ENCODE assay signal across 14 mouse cellular contexts in the genomic region with DNA sequence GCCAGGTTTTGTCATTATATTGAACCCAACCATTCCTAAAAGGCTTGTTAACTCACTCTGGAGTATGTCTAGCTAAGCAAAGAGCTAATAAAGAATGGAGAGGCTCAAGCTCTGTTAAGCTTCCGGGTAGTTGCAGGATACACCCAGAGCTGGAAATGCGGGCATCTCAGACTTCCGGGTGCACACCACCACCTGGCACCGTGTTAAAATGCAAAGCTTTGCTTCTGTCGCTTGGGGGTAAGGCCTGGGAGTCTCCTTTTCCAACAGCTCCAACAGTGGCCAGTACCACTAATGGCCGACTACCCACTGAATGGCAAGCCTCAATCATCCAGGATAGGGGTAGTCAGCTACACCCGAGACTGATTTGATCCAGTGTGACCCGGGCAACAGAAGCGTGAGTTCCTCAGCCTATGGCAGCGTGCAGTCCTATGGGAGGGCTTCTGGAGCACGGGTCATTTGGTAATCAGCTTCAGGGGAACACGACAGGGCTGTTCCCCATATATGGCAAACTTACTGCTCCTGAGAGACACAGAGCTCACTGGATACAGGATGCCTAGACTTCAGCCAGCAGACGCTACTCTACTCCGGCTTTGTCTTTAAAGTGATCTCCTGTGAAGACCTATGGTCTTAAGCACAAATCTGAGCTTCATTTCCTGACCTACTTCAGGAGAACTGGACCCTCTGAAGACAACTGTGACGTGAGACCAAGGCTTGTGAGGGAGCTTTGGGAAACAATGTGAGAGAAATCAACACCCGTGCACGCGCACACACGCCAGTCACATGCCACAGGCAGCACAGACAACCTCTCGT. TPM values are rescaled to one million over a fixed set of nuclear protein-coding genes. Genes with fewer than 3 reads are reported as not detected.
A peak's percentile ranks its signal among the peaks of the same experiment; 100 is the strongest.
DNase-seq lines count a peak whose midpoint lies in the region; ATAC-seq and TF ChIP-seq lines count a peak whose summit lies in the region.
"Had no signal": no experiment of that assay in that cellular context is flagged by ENCODE, and none has a peak within 500 bp of the region (broad histone marks: within the 10 kb centered on the region; RNA-seq: fewer than 3 reads in every experiment).

No protein-coding gene starts in this region.

- peak overlapping the region; percentile 14; the same call in 1 of the 2 replicates for H3K4me2 ChIP-seq in heart, embryonic 13.5 days
- H3K4me2 ChIP-seq in midbrain, embryonic 13.5 days (replicated peaks): no peak overlapping the region
- H3K4me2 ChIP-seq in midbrain, embryonic 15.5 days: no peak overlapping the region

- H3K9ac ChIP-seq in heart, embryonic 13.5 days: peak overlapping the region; percentile 48
- 0 out of 2 replicates have a peak overlapping the region, but pooled peaks have one; percentile 5 for H3K9ac ChIP-seq in midbrain, embryonic 13.5 days (replicated peaks)
- H3K9ac ChIP-seq in midbrain, embryonic 15.5 days: no peak overlapping the region

- H3K36me3 ChIP-seq in heart, embryonic 13.5 days: peaks cover 25% of the 10 kb centered on the region
- H3K36me3 ChIP-seq in midbrain, embryonic 13.5 days: peaks cover 14% of the 10 kb centered on the region
- no peaks in the 10 kb centered on the region for H3K36me3 ChIP-seq in midbrain, embryonic 15.5 days (replicated peaks)
- peaks cover 12% of the 10 kb centered on the region for H3K36me3 ChIP-seq in small intestine, adult 2 months (ENCODE audit: control insufficient read depth, insufficient read depth, low read length)

- ATAC-seq in heart, embryonic 13.5 days (ENCODE audit: extremely low read depth, insufficient number of reproducible peaks, low FRiP score, low TSS enrichment): no peak
- ATAC-seq in midbrain, embryonic 13.5 days: no peak
- no peak for ATAC-seq in midbrain, embryonic 15.5 days (replicated peaks)

- H3K27ac ChIP-seq in heart, embryonic 13.5 days (replicated peaks): peak overlapping the region; percentile 79
- H3K27ac ChIP-seq in midbrain, embryonic 13.5 days: no peak overlapping the region
- no peak overlapping the region for H3K27ac ChIP-seq in midbrain, embryonic 15.5 days
- H3K27ac ChIP-seq in small intestine, adult 2 months (ENCODE audit: insufficient read depth, low read depth, low read length): peak overlapping the region; percentile 96

- TF ChIP-seq POLR2A in small intestine, adult 2 months (IDR thresholded peaks at IDR 0.05; ENCODE audit: low read depth, low read length): no peak

- no peak for DNase-seq in heart, postnatal 25 days (ENCODE audit: low spot score)
- DNase-seq in heart, postnatal 4 days: peak; percentile 31
- DNase-seq in Muller cell, postnatal 12 days (ENCODE audit: inconsistent ontology term): no peak
- no peak for DNase-seq in left cerebral cortex, postnatal 4 days
- DNase-seq: cerebellum, postnatal 14 days; lung, postnatal 4 days had no signal

- H3K9me3 ChIP-seq in heart, embryonic 13.5 days: no peaks in the 10 kb centered on the region
- H3K9me3 ChIP-seq in midbrain, embryonic 13.5 days: no peaks in the 10 kb centered on the region
- H3K9me3 ChIP-seq in midbrain, embryonic 15.5 days: no peaks in the 10 kb centered on the region

- peaks cover 47% of the 10 kb centered on the region for H3K4me1 ChIP-seq in heart, embryonic 13.5 days
- peaks cover 27% of the 10 kb centered on the region for H3K4me1 ChIP-seq in midbrain, embryonic 13.5 days (replicated peaks)
- peaks cover 21% of the 10 kb centered on the region for H3K4me1 ChIP-seq in midbrain, embryonic 15.5 days
- H3K4me1 ChIP-seq in small intestine, adult 2 months (ENCODE audit: control insufficient read depth, insufficient read depth, insufficient read length, low read length): peaks cover 33% of the 10 kb centered on the region

- no peak overlapping the region for H3K4me3 ChIP-seq in heart, embryonic 13.5 days
- no peak overlapping the region for H3K4me3 ChIP-seq in midbrain, embryonic 13.5 days (replicated peaks)
- no peak overlapping the region for H3K4me3 ChIP-seq in midbrain, embryonic 15.5 days
- no peak overlapping the region for H3K4me3 ChIP-seq in small intestine, adult 2 months (ENCODE audit: low read depth, low read length)

- H3K27me3 ChIP-seq in heart, embryonic 13.5 days (replicated peaks): no peaks in the 10 kb centered on the region
- H3K27me3 ChIP-seq in midbrain, embryonic 13.5 days: no peaks in the 10 kb centered on the region
- H3K27me3 ChIP-seq in midbrain, embryonic 15.5 days (replicated peaks): no peaks in the 10 kb centered on the region
- H3K27me3 ChIP-seq in small intestine, adult 2 months (ENCODE audit: control insufficient read depth, insufficient read depth, low read length): no peaks in the 10 kb centered on the region

- intact Hi-C loops in heart, postnatal 25 days (cut with DNase I): loop anchor here (5.0 kb wide), 1 partner anchor 93 kb away; no protein-coding TSS in a partner anchor
- intact Hi-C loops in left cerebral cortex, postnatal 4 days (cut with DNase I): no loop called here

- TF ChIP-seq CTCF in small intestine, adult 2 months (IDR thresholded peaks at IDR 0.05; ENCODE audit: extremely low read depth, insufficient read length, insufficient replicate concordance, low read depth, low read length): no peak

- 58% methylated on average over 20 of the region's 20 CpGs for WGBS in heart, embryonic 13.5 days
- whole genome bisulfite sequencing in midbrain, embryonic 13.5 days: 79% methylated on average over 20 of the region's 20 CpGs
- 74% methylated on average over 20 of the region's 20 CpGs for WGBS in midbrain, embryonic 15.5 days
- 60% methylated on average over 20 of the region's 20 CpGs for WGBS in small intestine, adult 2 months

RNA-seq across cellular contexts. Expression of gene Dad1, which starts 19.5 kb away (rescaled TPM):
- 391 and 412 TPM in 2 replicates for polyA plus RNA-seq in heart, embryonic 13.5 days (2015; fragmentation: Nextera tagmentation; extraction: Ambion mirVana)
- total RNA-seq in heart, postnatal 25 days (2021): 100 to 1,000 TPM; 103 to 112 TPM
- polyA plus RNA-seq in midbrain, embryonic 13.5 days (2015; fragmentation: Nextera tagmentation; extraction: Ambion mirVana): 289 and 300 TPM in 2 replicates
- 329 and 335 TPM in 2 replicates for polyA plus RNA-seq in midbrain, embryonic 15.5 days (2015; fragmentation: Nextera tagmentation; extraction: Ambion mirVana)
- 100 to 1,000 TPM; 132 to 145 TPM for total RNA-seq in heart, postnatal 4 days (2021)
- 561 and 627 TPM in 2 replicates for polyA plus RNA-seq in small intestine, adult 2 months (2012; rRNA removed)
- total RNA-seq in left cerebral cortex, postnatal 4 days (2021): 100 to 1,000 TPM; 103 to 114 TPM

RNA-seq across cellular contexts. Expression of gene Abhd4, which starts 19.6 kb away (rescaled TPM):
- polyA plus RNA-seq in heart, embryonic 13.5 days (2015; fragmentation: Nextera tagmentation; extraction: Ambion mirVana): 85.8 and 87.0 TPM in 2 replicates
- 10 to 100 TPM; 44.6 to 44.8 TPM for total RNA-seq in heart, postnatal 25 days (2021)
- polyA plus RNA-seq in midbrain, embryonic 13.5 days (2015; fragmentation: Nextera tagmentation; extraction: Ambion mirVana): 38.2 and 43.7 TPM in 2 replicates
- 45.9 and 53.2 TPM in 2 replicates for polyA plus RNA-seq in midbrain, embryonic 15.5 days (2015; fragmentation: Nextera tagmentation; extraction: Ambion mirVana)
- total RNA-seq in heart, postnatal 4 days (2021): 10 to 100 TPM; 65.0 to 65.1 TPM
- polyA plus RNA-seq in small intestine, adult 2 months (2012; rRNA removed): 35.2 and 53.6 TPM in 2 replicates
- 10 to 100 TPM; 37.1 to 38.9 TPM for total RNA-seq in left cerebral cortex, postnatal 4 days (2021)

RNA-seq across cellular contexts. Expression of gene Olfr49, which starts 50.3 kb away (rescaled TPM):
- not detected in 2 replicates for polyA plus RNA-seq in heart, embryonic 13.5 days (2015; fragmentation: Nextera tagmentation; extraction: Ambion mirVana)
- not detected for total RNA-seq in heart, postnatal 25 days (2021)
- polyA plus RNA-seq in midbrain, embryonic 13.5 days (2015; fragmentation: Nextera tagmentation; extraction: Ambion mirVana): not detected in 2 replicates
- not detected in 2 replicates for polyA plus RNA-seq in midbrain, embryonic 15.5 days (2015; fragmentation: Nextera tagmentation; extraction: Ambion mirVana)
- total RNA-seq in heart, postnatal 4 days (2021): not detected
- not detected in 2 replicates for polyA plus RNA-seq in small intestine, adult 2 months (2012; rRNA removed)
- total RNA-seq in left cerebral cortex, postnatal 4 days (2021): not detected
- total RNA-seq: adrenal gland, postnatal 4 days; gastrocnemius, postnatal 4 days; layer of hippocampus, postnatal 14 days; MEL had no signal

Comparison
In these comparisons a context has a peak if more than half of its experiments do, and no peak if none do; other contexts are left out.
1. H3K27ac ChIP-seq: peak in heart, embryonic 13.5 days (single experiment) and small intestine, adult 2 months (single experiment); none in midbrain, embryonic 13.5 days (single experiment) and midbrain, embryonic 15.5 days (single experiment).